Mouse (Mus musculus) left cerebral cortex, adult 11 months (tissue): ENCODE measurements around the gene Gsc2.
A peak's percentile ranks its signal among the peaks of the same experiment; 100 is the strongest.
"Not testable (repeated sequence)": the region's sequence is repeated elsewhere in the genome, so short reads cannot be mapped to it uniquely, and the experiment has no call there.

Experiments
- DNase-seq: peaks from one replicate; pipeline ENCODE4 v3.0.0; 2022; ENCODE audit warnings: low spot score

Gsc2 gene

GRCm38 (mm10) chr16:17914307-17915249, at the start of gene Gsc2:
Gene Gsc2, minus strand, starts transcription at chr16:17915059.
- DNase-seq = no peak

GRCm38 (mm10) chr16:17962091-17962490, 47.2 kb upstream of the Gsc2 start:
- DNase-seq = no peak

- DNase-seq = not testable (repeated sequence)
Measured at GRCm38 (mm10) chr16:17956052-17956638, 41.3 kb upstream of the Gsc2 start.

- no peak for DNase-seq
Measured at GRCm38 (mm10) chr16:17951618-17952017, 36.8 kb upstream of the Gsc2 start.

GRCm38 (mm10) chr16:17950068-17950467, 35.2 kb upstream of the Gsc2 start:
- no peak for DNase-seq

- no peak for DNase-seq
Measured at GRCm38 (mm10) chr16:17949421-17949877, 34.6 kb upstream of the Gsc2 start.

GRCm38 (mm10) chr16:17945081-17945831, 30.4 kb upstream of the Gsc2 start:
- DNase-seq = no peak

GRCm38 (mm10) chr16:17943466-17943865, 28.6 kb upstream of the Gsc2 start:
- no peak for DNase-seq

- no peak for DNase-seq
Measured at GRCm38 (mm10) chr16:17939255-17939751, 24.4 kb upstream of the Gsc2 start.

GRCm38 (mm10) chr16:17938821-17939220, 24.0 kb upstream of the Gsc2 start:
- DNase-seq = no peak

GRCm38 (mm10) chr16:17938187-17938586, 23.3 kb upstream of the Gsc2 start:
- DNase-seq = no peak

GRCm38 (mm10) chr16:17936776-17937175, 21.9 kb upstream of the Gsc2 start:
- DNase-seq = no peak

GRCm38 (mm10) chr16:17934445-17934910, 19.6 kb upstream of the Gsc2 start:
- DNase-seq = no peak

GRCm38 (mm10) chr16:17933594-17934444, 19.0 kb upstream of the Gsc2 start:
- no peak for DNase-seq

- no peak for DNase-seq
Measured at GRCm38 (mm10) chr16:17931906-17932460, 17.1 kb upstream of the Gsc2 start.

GRCm38 (mm10) chr16:17929631-17930030, 14.8 kb upstream of the Gsc2 start:
- DNase-seq = no peak

GRCm38 (mm10) chr16:17929211-17929610, 14.4 kb upstream of the Gsc2 start:
- DNase-seq = no peak

GRCm38 (mm10) chr16:17928627-17929104, 13.8 kb upstream of the Gsc2 start:
- peak; percentile 50 for DNase-seq

- peak; percentile 73 for DNase-seq
Measured at GRCm38 (mm10) chr16:17928087-17928580, 13.3 kb upstream of the Gsc2 start, which contains the start of gene Slc25a1. Gene Slc25a1, minus strand, starts transcription at chr16:17928219.

GRCm38 (mm10) chr16:17927351-17928082, 12.7 kb upstream of the Gsc2 start:
- no peak for DNase-seq
